In genomic region chr6:87614794-87615695, GRCm38 (mm10) we compare ENCODE assay signal across 8 mouse cellular contexts. TPM values are rescaled to one million over a fixed set of nuclear protein-coding genes. Genes with fewer than 3 reads are reported as not detected.
A peak's percentile ranks its signal among the peaks of the same experiment; 100 is the strongest.
DNase-seq lines count a peak whose midpoint lies in the region; ATAC-seq lines count a peak whose summit lies in the region.

No protein-coding gene starts in this region.

- DNase-seq in heart, postnatal 10 days = peak; percentile 19 to 64
- DNase-seq in heart, postnatal 25 days (ENCODE audit: low spot score) = no peak
- peak; percentile 64 for DNase-seq in A20 (ENCODE audit: low read depth, low spot score)
- peak; percentile 36 to 76 for DNase-seq in adrenal gland, adult (ENCODE audit: inconsistent age in 2 of 2, low spot score in 1 of 2)
- peak; percentile 76 for DNase-seq in kidney, postnatal 10 days
- peak; percentile 38 for DNase-seq in naive thymus-derived CD4-positive, alpha-beta T cell, adult 2 months (ENCODE audit: low read depth)

- intact Hi-C loops in heart, postnatal 10 days (cut with DNase I) = loop anchor here (1.0 kb wide), 1 partner anchor 55 kb away; no protein-coding TSS in a partner anchor
- intact Hi-C loops in heart, postnatal 25 days (cut with DNase I) = loop anchor here (5.0 kb wide), 1 partner anchor 52 kb away; no protein-coding TSS in a partner anchor

- ATAC-seq in erythroblast, adult 5-6 weeks (replicated peaks; ENCODE audit: low FRiP score, poor library complexity, severe bottlenecking) = peak; percentile 77
- ATAC-seq in monocyte, adult 5-6 weeks (replicated peaks; ENCODE audit: insufficient number of reproducible peaks, low FRiP score, low TSS enrichment, poor library complexity, severe bottlenecking) = no peak

RNA-seq across cellular contexts. Expression of gene Prokr1, which starts 24.5 kb away (rescaled TPM):
- 1 to 10 TPM in 1 of 2 experiments, under 1 TPM in 1; 0.97 to 1.2 TPM for total RNA-seq in heart, postnatal 10 days (2021)
- total RNA-seq in heart, postnatal 25 days (2021) = under 1 TPM; 0.73 to 0.84 TPM
- total RNA-seq in erythroblast, adult 5-6 weeks (2015; ENCODE audit: low replicate concordance) = 55.4 and 68.8 TPM in 2 replicates
- total RNA-seq in erythroblast, adult 5-6 weeks (2017; ENCODE audit: low replicate concordance) = 54.9 and 57.6 TPM in 2 replicates
- 0.67 to 2.8 TPM (median 1.9 TPM) in 3 replicates for total RNA-seq in monocyte, adult 5-6 weeks (2017)

RNA-seq across cellular contexts. Expression of gene Aplf, which starts 56.9 kb away (rescaled TPM):
- 1 to 10 TPM; 2.3 to 3.4 TPM for total RNA-seq in heart, postnatal 10 days (2021)
- total RNA-seq in heart, postnatal 25 days (2021) = 1 to 10 TPM; 2.3 to 2.6 TPM
- 37.8 and 43.4 TPM in 2 replicates for total RNA-seq in erythroblast, adult 5-6 weeks (2015; ENCODE audit: low replicate concordance)
- total RNA-seq in erythroblast, adult 5-6 weeks (2017; ENCODE audit: low replicate concordance) = 71.8 and 86.0 TPM in 2 replicates
- total RNA-seq in monocyte, adult 5-6 weeks (2017) = 5.2 to 12.7 TPM (median 8.7 TPM) in 3 replicates

Comparison
In these comparisons a context has a peak if more than half of its experiments do, and no peak if none do; other contexts are left out.
1. RNA of gene Prokr1, which starts 24.5 kb away (total RNA-seq): 54.9 to 68.8 TPM in erythroblast, adult 5-6 weeks; 0.97 to 1.2 TPM in heart, postnatal 10 days, 0.73 to 0.84 TPM in heart, postnatal 25 days and 0.67 to 2.8 TPM in monocyte, adult 5-6 weeks; every median in the first group is over 10 times any median in the second.